Mouse (Mus musculus): Measurements from ENCODE around the gene Nexn. TPM values are rescaled to one million over a fixed set of nuclear protein-coding genes. Genes with fewer than 3 reads are reported as not detected.
"Not testable (repeated sequence)": the region's sequence is repeated elsewhere in the genome, so short reads cannot be mapped to it uniquely, and the experiment has no call there.

Nexn gene
- 1.5 and 1.6 TPM in 2 replicates for polyA plus RNA-seq (2012; ENCODE audit: insufficient read depth, insufficient read length, missing spikeins)

GRCm38 (mm10) chr3:152266036-152266421 is at the start of gene Nexn:
TSS of gene Nexn (minus strand) at chr3:152266350.
- Histone ChIP-seq H3K4me3 (ENCODE audit: insufficient read depth, low read length) (peak within 1 kb of the TSS; percentile 59), H3K27ac (ENCODE audit: insufficient read depth, low read depth, low read length) (no peak within 1 kb of the TSS), H3K4me1 (ENCODE audit: control insufficient read depth, insufficient read depth, low read length) (peaks cover 13% of the 10 kb centered on the region)
- TF ChIP-seq POLR2A (IDR thresholded peaks at IDR 0.05; ENCODE audit: borderline replicate concordance, low read depth, low read length) (no peak), CTCF (IDR thresholded peaks at IDR 0.05; ENCODE audit: low read depth, low read length) (no peak)

GRCm38 (mm10) chr3:152315613-152316012 is 49.5 kb upstream of the Nexn start:
- no peak for TF ChIP-seq POLR2A (IDR thresholded peaks at IDR 0.05; ENCODE audit: borderline replicate concordance, low read depth, low read length)
- TF ChIP-seq CTCF (IDR thresholded peaks at IDR 0.05; ENCODE audit: low read depth, low read length) = peak; percentile 99

GRCm38 (mm10) chr3:152314666-152315065 is 48.5 kb upstream of the Nexn start:
- H3K4me3 ChIP-seq (ENCODE audit: insufficient read depth, low read length); H3K27ac ChIP-seq (ENCODE audit: insufficient read depth, low read depth, low read length); H3K4me1 ChIP-seq (ENCODE audit: control insufficient read depth, insufficient read depth, low read length): not testable (repeated sequence)

More at GRCm38 (mm10) chr3:152315613-152316012, 49.5 kb upstream of the Nexn start:
- Histone ChIP-seq H3K27ac (ENCODE audit: insufficient read depth, low read depth, low read length) (no peak overlapping the region), H3K4me3 (ENCODE audit: insufficient read depth, low read length) (no peak overlapping the region), H3K4me1 (ENCODE audit: control insufficient read depth, insufficient read depth, low read length) (no peaks in the 10 kb centered on the region)

- no peak overlapping the region for H3K4me3 ChIP-seq (ENCODE audit: insufficient read depth, low read length)
- no peak overlapping the region for H3K27ac ChIP-seq (ENCODE audit: insufficient read depth, low read depth, low read length)
- no peaks in the 10 kb centered on the region for H3K4me1 ChIP-seq (ENCODE audit: control insufficient read depth, insufficient read depth, low read length)
- TF ChIP-seq CTCF (IDR thresholded peaks at IDR 0.05; ENCODE audit: low read depth, low read length) (no peak), POLR2A (IDR thresholded peaks at IDR 0.05; ENCODE audit: borderline replicate concordance, low read depth, low read length) (no peak)
Observed at GRCm38 (mm10) chr3:152309250-152309645, 43.1 kb upstream of the Nexn start.

GRCm38 (mm10) chr3:152308485-152309249 is 42.5 kb upstream of the Nexn start:
- TF ChIP-seq CTCF (IDR thresholded peaks at IDR 0.05; ENCODE audit: low read depth, low read length) (no peak), POLR2A (IDR thresholded peaks at IDR 0.05; ENCODE audit: borderline replicate concordance, low read depth, low read length) (no peak)
- H3K4me3 ChIP-seq (ENCODE audit: insufficient read depth, low read length) = no peak overlapping the region
- H3K27ac ChIP-seq (ENCODE audit: insufficient read depth, low read depth, low read length) = no peak overlapping the region
- no peaks in the 10 kb centered on the region for H3K4me1 ChIP-seq (ENCODE audit: control insufficient read depth, insufficient read depth, low read length)

GRCm38 (mm10) chr3:152305971-152306370 is 39.8 kb upstream of the Nexn start:
- Histone ChIP-seq H3K4me1 (ENCODE audit: control insufficient read depth, insufficient read depth, low read length) (no peaks in the 10 kb centered on the region), H3K4me3 (ENCODE audit: insufficient read depth, low read length) (no peak overlapping the region), H3K27ac (ENCODE audit: insufficient read depth, low read depth, low read length) (no peak overlapping the region)
- TF ChIP-seq CTCF (IDR thresholded peaks at IDR 0.05; ENCODE audit: low read depth, low read length) (no peak), POLR2A (IDR thresholded peaks at IDR 0.05; ENCODE audit: borderline replicate concordance, low read depth, low read length) (no peak)

GRCm38 (mm10) chr3:152305080-152305479 is 38.9 kb upstream of the Nexn start:
- TF ChIP-seq POLR2A (IDR thresholded peaks at IDR 0.05; ENCODE audit: borderline replicate concordance, low read depth, low read length) (no peak), CTCF (IDR thresholded peaks at IDR 0.05; ENCODE audit: low read depth, low read length) (no peak)
- no peak overlapping the region for H3K4me3 ChIP-seq (ENCODE audit: insufficient read depth, low read length)
- H3K4me1 ChIP-seq (ENCODE audit: control insufficient read depth, insufficient read depth, low read length) = no peaks in the 10 kb centered on the region

GRCm38 (mm10) chr3:152304093-152304815 is 38.1 kb upstream of the Nexn start:
- no peaks in the 10 kb centered on the region for H3K4me1 ChIP-seq (ENCODE audit: control insufficient read depth, insufficient read depth, low read length)
- no peak overlapping the region for H3K27ac ChIP-seq (ENCODE audit: insufficient read depth, low read depth, low read length)
- H3K4me3 ChIP-seq (ENCODE audit: insufficient read depth, low read length) = no peak overlapping the region
- TF ChIP-seq CTCF (IDR thresholded peaks at IDR 0.05; ENCODE audit: low read depth, low read length) (no peak), POLR2A (IDR thresholded peaks at IDR 0.05; ENCODE audit: borderline replicate concordance, low read depth, low read length) (no peak)

More at GRCm38 (mm10) chr3:152305080-152305479, 38.9 kb upstream of the Nexn start:
- no peak overlapping the region for H3K27ac ChIP-seq (ENCODE audit: insufficient read depth, low read depth, low read length)

GRCm38 (mm10) chr3:152302991-152303390 is 36.8 kb upstream of the Nexn start:
- no peak overlapping the region for H3K27ac ChIP-seq (ENCODE audit: insufficient read depth, low read depth, low read length)
- TF ChIP-seq POLR2A (IDR thresholded peaks at IDR 0.05; ENCODE audit: borderline replicate concordance, low read depth, low read length) = no peak
- TF ChIP-seq CTCF (IDR thresholded peaks at IDR 0.05; ENCODE audit: low read depth, low read length) = no peak
- H3K4me3 ChIP-seq (ENCODE audit: insufficient read depth, low read length) = no peak overlapping the region
- H3K4me1 ChIP-seq (ENCODE audit: control insufficient read depth, insufficient read depth, low read length) = no peaks in the 10 kb centered on the region
